Mouse (Mus musculus) cerebellum, postnatal 10 days (tissue): ENCODE measurements around the gene Sh3gl3.

Experiments
- DNase-seq, 2 experiments: peaks; one replicate each; pipeline ENCODE4 v3.0.0; 2021; ENCODE audit warnings: mixed read lengths in 2 of 2

Sh3gl3 gene

DNA sequence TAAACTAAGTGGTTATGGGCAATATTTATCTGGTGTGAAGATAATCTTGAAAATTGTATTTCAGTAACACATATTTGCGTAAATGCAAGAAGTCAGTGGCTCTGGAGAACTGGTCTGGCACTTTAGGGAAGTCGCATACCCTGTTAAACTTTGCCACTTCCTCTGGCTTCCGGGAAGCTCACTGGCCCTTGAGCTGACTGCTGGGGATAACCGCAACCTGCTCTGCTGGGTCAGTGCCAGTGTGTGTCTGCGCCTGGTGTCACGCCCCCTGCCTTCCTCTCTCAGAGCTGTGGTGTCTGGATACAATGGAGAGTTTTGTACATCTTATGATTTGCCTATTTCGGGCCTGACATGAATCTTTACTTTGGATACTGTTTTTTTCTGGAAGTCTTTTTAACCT, 119.8 kb downstream of the Sh3gl3 start:
- DNase-seq, result peak; percentile 86 to 91

DNA sequence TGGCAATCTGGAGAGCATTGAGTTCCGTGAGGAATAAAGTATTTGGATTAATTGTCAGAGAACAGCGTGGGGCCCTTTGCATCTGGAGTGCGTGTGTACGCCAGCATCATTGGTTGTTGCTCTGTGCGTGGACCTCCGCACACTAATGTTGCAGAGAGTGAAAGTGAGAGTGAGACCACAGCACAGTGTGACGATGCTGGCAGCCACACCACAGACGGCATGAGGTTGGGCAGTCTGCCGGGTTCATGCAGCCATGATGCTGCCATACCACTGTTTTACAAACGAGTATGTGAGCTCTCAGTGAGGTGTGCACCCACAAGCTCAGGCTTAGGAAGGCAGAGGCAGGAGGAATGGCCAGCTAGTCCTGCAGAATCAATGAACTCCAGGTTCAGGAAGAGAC, 120.4 kb downstream of the Sh3gl3 start:
- DNase-seq, result peak; percentile 76 to 83

DNA sequence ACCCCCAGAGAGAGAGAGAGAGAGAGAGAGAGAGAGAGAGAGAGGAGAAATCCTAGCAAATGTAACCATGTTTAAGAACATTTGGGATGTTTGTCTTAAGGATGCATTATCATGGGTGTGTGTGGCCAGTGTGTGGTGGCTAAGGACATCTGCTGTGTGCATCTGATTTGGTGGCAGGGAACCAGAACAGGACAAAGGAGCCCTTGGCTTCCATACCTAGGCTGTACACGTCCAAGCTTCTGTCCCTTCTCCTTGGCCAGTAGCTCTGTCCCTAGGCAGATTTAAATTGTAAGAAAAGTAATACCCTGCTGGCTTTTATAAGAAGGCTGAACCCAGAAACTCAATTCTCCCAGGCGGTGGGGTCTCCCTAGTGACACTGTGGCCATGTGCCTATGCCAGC, 121.0 kb downstream of the Sh3gl3 start:
- DNase-seq, result peak; percentile 59 to 69

DNA sequence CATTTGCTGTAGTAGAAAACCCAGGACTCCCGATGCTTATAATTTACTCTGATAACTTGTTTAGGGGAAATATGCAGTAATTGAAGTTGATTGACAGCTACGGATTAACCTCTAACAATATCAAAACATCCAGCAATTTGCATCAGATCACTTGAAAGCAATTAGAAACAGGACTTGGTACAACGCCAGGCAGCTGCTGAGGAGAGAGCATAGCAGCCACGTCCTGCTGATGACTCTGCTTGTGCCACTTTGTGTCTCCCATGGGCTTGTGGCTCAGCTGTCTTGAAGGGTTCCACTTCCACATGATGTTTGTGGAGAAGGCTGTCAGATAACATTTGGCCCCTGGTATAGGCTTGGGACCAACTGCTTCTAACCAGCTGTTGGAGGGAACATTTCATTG, 134.8 kb downstream of the Sh3gl3 start:
- DNase-seq, result no peak

DNA sequence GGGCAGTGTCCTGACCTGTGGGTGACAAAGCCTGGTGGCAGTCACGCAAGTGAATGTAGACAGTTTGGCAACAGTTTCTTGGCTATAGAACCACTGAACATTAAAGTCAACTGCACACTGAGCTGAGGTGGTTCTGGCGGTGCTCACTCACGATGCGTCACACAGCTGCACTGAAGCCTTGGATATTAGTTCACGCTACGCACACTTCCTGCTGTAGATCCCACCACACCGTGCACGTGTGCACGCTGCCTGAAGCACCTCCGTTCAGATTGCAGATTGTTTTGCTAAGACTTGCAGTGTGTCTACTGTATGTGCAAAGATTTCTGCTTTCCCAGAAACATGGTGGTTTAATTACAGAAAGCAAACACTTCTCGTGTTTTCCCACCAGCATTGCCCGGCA, 144.9 kb downstream of the Sh3gl3 start:
- no peak for DNase-seq

DNA sequence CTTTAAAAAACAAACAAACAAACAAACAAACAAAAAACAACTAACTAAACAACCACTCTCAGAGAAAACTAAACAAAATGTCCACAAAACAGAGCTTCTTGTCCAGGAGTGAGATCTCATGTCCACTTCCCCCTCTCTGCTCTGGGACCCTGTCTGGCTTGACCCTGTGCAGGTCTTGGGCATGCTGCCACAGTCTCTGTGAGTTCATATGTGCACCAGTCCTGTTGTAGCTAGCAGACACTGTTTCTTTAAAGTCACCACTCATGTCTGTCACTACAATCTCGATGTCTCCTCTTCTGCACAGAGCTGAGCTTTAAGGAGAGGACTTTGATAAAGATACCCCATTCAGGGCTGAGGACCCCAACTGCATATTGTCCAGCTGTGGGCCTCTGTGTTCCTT, 153.0 kb downstream of the Sh3gl3 start:
- peak; percentile 36 to 57 for DNase-seq

DNA sequence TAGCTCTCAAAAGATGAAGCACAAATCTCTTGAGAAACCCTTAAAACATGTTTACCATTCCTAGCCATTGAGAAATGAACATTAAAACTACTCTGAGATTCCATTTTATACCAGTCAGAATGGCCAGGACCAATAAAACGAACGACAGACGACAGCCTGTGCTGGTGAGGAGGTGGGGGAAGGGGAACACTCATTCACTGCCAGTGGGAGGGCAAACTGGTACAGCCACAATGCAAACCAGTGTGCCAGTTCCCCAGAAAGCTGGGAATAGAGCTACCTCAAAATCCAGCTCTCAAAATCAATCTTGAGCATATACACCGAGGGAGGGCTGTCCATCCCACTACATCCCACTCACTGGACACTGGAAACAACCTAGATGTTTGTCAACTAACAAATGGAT, 153.6 kb downstream of the Sh3gl3 start:
- DNase-seq, result peak; percentile 60 to 70

DNA sequence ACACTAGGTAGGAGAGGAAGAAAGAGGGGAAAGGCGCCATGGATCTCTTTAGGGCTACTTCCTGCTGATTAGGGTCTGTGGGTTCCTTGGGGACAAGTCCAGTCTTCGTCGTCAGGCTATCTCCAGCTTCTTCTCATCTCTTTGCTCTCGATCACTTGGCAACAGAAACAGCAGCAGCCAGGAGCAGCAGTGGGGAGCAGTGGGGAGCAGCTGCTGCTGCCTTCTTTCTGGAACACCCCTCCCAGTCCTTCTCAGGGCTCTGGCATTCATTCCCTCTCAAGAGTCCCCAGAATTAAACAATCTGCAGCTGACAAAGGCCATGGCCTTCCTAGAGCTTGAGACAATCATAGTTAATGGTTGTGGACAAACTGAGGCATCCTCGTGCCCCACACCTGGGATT, 154.2 kb downstream of the Sh3gl3 start:
- DNase-seq, result peak; percentile 39 to 54

DNA sequence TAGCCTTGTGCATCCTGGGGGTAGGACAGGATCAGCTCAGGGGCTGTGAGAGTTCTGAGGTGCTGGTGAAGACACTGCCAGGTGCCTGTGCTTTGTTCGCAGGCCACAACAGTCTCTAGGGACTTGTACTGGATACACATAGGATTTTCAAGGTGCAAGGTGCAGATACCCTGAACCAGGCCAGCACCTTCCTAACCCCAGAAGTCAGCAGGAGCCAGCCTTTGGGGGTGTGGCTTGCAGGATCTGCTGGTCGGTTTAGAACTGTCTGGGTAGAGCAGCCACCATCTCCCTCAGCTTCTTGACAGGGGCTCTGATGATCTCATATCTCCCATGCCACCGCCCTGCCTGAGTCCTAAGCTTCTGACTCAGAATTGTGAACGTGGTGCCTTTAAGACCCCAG, 156.2 kb downstream of the Sh3gl3 start:
- DNase-seq, result no peak

DNA sequence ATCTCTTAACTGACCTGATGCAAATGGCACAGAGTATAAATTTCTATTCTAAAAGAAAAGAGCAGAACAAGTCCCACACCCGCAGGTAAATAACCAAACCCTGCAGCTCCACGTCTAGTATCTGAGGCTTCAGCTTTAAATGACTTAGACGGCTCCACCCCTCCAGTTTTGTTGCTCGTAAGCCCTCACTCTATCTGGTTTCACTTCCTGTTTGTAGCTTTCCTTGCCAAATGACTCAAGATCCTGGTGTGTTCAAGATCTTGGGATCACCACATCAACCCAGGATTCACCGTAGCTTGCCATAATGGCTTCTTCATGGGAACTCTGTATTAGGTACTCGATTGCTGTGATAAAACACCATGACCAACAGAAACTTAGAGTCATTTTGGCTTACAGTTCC, 157.2 kb downstream of the Sh3gl3 start:
- no peak for DNase-seq

DNA sequence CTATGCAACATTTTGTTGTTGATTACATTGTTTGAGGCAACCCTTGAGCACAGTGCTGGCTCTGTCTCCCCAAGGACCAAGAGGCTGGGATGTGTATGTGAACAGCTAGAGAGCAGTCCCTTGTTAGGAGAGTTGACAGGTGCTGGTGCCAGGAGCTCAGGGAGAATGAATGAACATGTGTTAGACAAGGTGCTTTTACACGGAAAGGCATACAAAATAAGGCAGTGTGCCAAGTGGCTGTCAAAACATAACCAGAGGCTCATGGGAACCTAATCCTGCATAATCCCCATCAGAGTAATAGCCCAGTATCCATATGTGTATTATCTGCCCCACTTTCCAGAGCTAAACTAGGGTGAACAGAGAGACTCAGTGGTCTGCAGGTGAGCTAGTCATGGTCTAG, 160.4 kb downstream of the Sh3gl3 start:
- DNase-seq, result peak; percentile 36

DNA sequence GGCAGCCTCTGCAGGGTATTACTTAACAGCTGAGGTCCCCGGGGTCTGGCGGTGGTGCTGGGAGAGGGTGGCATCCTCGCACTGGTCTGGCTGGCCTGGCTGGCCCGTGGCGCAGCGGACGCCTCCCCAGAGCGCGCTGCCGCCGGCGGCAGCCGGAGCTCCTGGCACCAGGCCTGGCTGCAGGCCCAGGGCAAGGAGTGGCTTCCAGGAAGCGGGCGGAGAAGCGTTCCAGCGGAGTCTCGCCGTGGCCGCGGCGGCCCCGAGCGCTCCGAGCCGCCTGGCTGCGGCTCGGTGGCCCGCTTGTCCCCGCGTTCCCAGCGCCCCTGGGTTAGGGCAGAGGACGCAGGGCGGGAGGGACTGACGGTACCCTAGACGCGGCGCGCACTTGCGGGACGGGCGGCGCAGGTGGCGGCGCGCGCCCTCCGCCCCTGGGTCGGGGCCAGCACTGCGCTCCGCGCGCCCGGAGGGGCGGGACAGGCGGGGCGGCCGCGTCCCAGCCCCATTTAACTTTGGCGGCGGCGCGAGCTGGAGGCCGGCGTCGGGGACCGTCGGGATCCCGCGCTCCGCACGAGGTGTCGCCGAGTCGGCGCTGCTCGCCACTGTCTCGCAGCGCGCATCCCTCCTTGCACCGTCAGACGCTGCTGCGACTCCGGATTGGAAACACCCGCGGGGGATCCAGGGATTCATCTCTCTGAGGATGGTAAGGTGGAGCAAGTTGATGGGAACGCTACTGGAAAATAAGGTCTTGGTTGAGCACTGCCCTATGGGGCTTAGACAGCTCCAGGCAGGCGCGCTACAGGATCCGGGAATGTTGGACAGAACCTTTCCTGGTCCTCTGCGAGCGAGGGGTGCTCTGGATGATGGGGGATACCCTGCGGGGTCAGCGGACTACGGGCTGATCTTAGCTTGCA, 161.8 kb downstream of the Sh3gl3 start, which contains the start of gene Adamtsl3:
TSS of gene Adamtsl3 (plus strand) at position 484 of the 911 bp plus-strand sequence.
- DNase-seq, result peak; percentile 82 to 89

DNA sequence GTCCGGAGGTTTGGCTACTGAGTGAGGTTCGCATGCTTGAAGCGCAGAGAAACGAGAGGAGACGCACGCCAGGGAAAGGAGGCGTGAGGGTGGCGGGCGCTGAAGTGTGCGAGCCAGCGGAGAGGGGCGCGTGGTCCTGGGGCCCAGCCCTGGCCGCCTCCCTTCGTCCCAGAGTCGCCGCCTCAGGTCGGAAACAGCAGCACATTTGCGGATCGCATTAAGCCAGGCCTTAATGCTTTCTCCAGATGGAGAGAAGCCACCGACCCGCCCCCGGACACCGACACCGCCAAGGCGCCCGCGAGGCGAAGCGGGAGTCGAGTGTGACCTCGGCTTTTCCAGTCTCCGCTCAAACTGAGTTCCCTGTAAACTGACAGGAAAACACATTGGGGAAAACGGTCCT, 162.5 kb downstream of the Sh3gl3 start:
- DNase-seq, result peak; percentile 73 to 81

DNA sequence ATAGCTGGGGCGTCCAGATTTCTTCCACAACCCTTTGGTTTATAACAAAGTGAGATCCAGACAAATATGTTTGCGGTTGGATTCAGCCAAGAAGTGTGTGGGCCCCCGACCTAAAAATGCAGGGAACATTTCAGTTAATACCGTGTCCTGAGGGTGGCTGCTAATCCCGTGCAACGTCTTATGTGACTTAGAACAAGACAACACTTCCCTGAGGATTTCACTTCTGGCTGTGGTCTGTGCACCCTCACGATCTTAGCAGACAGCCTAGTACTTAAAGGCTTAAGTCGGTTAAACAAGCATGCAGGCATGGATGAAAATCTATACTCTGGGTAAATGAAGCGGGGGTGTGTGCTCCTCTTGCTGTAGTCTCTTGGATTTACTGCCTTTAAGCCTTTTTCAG, 164.5 kb downstream of the Sh3gl3 start:
- DNase-seq, result no peak

DNA sequence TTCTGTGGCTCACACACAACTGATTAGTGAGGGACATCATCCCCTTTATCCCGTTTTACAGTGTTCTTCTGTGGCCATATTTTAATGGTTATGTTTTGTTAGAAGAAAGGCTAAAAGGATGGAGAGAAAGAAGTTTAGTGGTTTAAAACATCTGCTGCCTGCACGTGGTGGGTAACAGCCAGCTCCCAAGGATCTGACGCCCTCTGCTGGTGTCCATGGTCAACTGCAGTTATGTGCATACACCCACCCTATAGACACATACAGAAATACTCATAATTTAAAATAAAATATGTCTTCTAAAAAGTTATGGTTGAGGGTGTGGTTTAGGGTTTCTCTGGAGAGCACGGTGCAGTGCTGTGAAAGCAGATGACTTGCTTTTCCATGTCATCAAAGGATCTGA, 164.9 kb downstream of the Sh3gl3 start:
- DNase-seq, result peak in 1 of 2 experiments; percentile 21

DNA sequence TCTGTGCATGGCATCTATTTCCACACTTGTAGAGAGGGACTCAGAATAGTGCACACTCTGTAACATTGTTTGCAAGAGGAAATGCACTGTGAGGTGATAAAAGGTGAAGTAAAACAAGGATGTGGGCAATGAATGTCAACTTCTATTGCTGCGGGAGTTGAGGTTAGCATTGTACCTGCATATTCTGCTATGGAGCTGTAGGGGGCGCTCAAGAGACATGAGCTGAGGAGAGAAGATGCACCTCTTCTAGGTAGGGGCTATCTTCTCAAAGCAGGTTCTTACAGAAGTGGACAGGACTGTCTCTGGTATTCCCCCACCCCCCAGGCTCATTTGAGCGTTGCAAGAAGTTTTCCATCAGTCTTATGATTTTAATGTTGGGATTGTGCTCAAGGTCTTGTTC, 165.6 kb downstream of the Sh3gl3 start:
- peak; percentile 53 to 59 for DNase-seq

DNA sequence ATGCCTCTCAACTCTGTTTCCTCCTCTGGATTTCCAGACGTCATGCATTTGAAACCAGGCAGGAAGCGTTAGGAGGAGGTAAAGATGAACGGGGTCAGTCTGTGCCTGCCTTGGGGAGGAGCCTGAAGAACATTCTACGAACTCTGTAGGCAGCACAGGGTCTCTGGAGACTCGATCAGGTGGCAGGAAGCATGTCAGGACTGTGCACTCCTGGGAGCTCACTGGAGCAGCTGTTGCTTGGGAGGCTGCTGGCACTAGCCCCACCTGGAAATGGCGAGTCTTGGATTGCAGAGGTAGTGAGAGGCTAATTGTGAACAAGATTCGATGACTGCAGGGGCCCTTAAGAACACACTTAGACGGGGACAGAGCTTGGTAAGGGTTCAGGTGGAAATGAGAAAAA, 167.8 kb downstream of the Sh3gl3 start:
- DNase-seq, result no peak

DNA sequence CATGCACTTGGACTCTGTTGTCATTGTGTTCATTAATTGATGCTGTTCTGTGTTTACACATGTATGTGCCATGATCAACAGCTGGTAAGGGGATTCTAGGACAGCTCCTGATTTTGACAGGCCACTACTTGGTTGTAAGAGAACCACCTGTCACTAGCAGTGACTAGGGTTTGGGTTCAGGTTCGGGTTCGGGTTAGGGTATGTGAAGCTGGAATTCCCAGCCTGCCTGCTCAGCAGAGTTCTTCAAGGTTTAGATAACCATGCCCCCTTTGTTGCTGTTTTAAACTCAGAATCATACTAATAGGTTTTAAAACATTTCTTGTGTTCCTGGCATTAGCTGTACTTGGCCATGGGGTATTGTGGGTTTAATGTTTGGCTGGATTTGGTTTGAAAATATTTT, 173.1 kb downstream of the Sh3gl3 start:
- no peak for DNase-seq

DNA sequence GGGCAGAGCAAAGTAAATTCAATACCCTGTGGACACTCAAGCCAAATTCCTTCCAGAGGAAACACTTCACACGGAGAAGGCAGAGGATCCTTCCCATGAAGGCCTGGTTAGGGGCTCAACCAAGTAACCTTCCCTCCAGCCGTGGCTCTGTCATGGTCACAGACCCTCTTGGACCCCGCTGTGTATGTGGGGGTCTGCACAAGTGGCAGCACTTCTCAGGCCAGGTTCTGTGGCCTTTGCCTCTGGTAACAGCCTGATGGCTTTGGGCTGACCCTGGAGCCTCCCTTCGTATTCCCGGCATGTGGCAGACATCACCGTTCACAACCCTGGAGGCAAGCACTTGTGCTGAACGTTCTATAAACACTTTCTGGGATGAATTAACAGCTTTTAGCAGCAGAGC, 176.2 kb downstream of the Sh3gl3 start:
- DNase-seq, result no peak

DNA sequence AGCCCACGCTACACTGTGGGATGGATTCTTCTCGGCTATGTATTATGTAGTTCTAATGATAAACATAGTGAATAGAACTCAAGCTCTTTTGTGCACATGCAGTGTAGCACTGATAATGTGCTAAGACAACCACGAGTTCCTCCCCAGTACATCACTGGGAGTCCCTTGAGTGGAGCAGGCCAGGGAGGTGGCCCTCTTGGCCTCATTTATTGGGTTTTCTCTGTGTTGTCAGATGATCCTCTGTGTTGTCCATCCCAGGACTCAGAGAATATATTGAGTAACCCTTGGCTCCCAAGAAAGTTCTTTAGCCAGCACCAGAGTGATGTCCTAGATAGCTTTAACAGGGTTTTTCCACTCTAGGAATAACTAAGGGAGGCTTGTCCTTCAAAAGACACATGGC, 176.8 kb downstream of the Sh3gl3 start:
- DNase-seq, result no peak
